Mouse (Mus musculus) kidney, adult 2 months (tissue): Measurements from ENCODE around the gene Scrg1. TPM values are rescaled to one million over a fixed set of nuclear protein-coding genes. Genes with fewer than 3 reads are reported as not detected.

Experiments
- DNase-seq: peaks from one replicate; pipeline ENCODE4 v3.0.0; 2021
- H3K27ac ChIP-seq: fragments of 200-500 bp; 2 replicates; pipeline ENCODE4 v1.5.1; 2012; ENCODE audit warnings: low read depth, low read length, control low read depth, inconsistent platforms; ENCODE audit not compliant: insufficient read depth
- H3K27me3 ChIP-seq: fragments of 200-500 bp; replicated peaks from 2 replicates; pipeline ENCODE4 v1.6.1; 2012; ENCODE audit warnings: mild to moderate bottlenecking, moderate library complexity, low read length, inconsistent platforms; ENCODE audit not compliant: control insufficient read depth, insufficient read depth
- H3K36me3 ChIP-seq: fragments of 200-500 bp; 2 replicates; pipeline ENCODE4 v1.6.1; 2012; ENCODE audit warnings: mild to moderate bottlenecking, moderate library complexity, low read length, inconsistent platforms; ENCODE audit not compliant: control insufficient read depth, insufficient read depth
- H3K4me1 ChIP-seq: fragments of 200-500 bp; 2 replicates; pipeline ENCODE4 v1.6.1; 2011; ENCODE audit warnings: low read length; ENCODE audit not compliant: control insufficient read depth, insufficient read depth
- H3K4me3 ChIP-seq: fragments of 200-500 bp; 2 replicates; pipeline ENCODE4 v1.5.1; 2011; ENCODE audit warnings: mild to moderate bottlenecking, low read depth, low read length, control low read depth; ENCODE audit not compliant: insufficient read depth
- CTCF ChIP-seq: fragments of 200-500 bp; conservative IDR thresholded peaks from 2 replicates; pipeline ENCODE4 v1.5.1; 2011; ENCODE audit warnings: low read depth, mild to moderate bottlenecking, control low read depth, low read length, moderate library complexity, mixed read lengths; ENCODE audit not compliant: insufficient read depth, insufficient read length
- POLR2A ChIP-seq: fragments of 200-500 bp; IDR thresholded peaks from one replicate; pipeline ENCODE4 v1.6.1; 2011; ENCODE audit warnings: low read depth, low read length, control low read depth
- WGBS: fragments of 180-500 bp; shearing (Covaris S2); methylation state at CpG from one replicate; pipeline ENCODE4 v1.1.7; 2018; 5-methylcytosine and 5-hydroxymethylcytosine counted together
- polyA plus RNA-seq: library from polyadenylated mRNA; depleted of rRNA; stranded (reverse); fragments of >200 nt; gene quantifications from 2 replicates; pipeline ENCODE4 v1.2.3, GENCODE M21; 2012; rRNA removed

Scrg1 gene
- polyA plus RNA-seq, 1 experiment, result 1.2 TPM

DNA sequence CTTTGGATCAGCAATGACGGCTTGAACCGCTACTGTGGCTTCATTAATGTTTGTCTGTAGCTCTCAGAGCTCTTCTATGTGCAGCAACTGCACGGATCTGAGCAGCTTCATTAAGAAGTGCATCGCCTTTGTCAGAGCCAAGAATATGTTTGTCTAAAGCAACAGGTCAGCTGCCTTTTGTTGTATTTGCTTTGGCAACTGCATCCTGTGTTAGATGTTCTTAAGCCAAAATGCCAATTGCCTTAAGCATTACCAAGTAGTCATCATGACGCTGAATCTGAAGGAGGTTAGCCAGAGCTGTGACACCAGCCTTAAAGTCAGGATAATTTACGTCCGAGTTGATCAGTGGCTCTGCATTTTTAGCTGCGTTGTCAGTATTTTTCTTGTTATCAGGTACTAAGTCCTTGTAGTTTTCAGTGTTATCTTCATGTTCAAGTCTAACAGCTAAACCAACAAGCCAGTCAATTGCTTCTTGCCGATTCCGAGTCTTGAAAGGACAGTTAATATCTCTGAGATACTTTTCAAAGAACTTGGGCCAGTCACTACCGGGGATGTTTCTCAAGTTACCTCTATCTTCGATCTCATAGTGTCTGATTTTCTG is 64.6 kb downstream of the Scrg1 start:
- WGBS, result 68% methylated on average over 12 of the region's 12 CpGs
- TF ChIP-seq POLR2A, result no peak
- no peak for TF ChIP-seq CTCF

More for the DNA sequence above, 64.6 kb downstream of the Scrg1 start:
- DNase-seq, result no peak
- no peaks in the 10 kb centered on the region for H3K4me1 ChIP-seq
- peaks cover 4% of the 10 kb centered on the region; the same call in 1 of the 2 replicates for H3K36me3 ChIP-seq
- H3K27me3 ChIP-seq, result no peaks in the 10 kb centered on the region
- no peak overlapping the region for H3K4me3 ChIP-seq
- no peak overlapping the region for H3K27ac ChIP-seq

Other genes starting within 250 kb of the Scrg1 start
- 0.23 and 0.33 TPM in 2 replicates for gene Hand2, start 134.9 kb upstream of the Scrg1 start, polyA plus RNA-seq
- gene Sap30, start 31.9 kb downstream of the Scrg1 start, polyA plus RNA-seq, result 26.6 and 35.1 TPM in 2 replicates
- gene Hmgb2, start 56.0 kb downstream of the Scrg1 start, polyA plus RNA-seq, result 4.2 and 6.8 TPM in 2 replicates
- 2.7 and 3.1 TPM in 2 replicates for gene Galnt7, start 197.1 kb downstream of the Scrg1 start, polyA plus RNA-seq